ENCODE assay signal across 13 mouse cellular contexts in the genomic region with DNA sequence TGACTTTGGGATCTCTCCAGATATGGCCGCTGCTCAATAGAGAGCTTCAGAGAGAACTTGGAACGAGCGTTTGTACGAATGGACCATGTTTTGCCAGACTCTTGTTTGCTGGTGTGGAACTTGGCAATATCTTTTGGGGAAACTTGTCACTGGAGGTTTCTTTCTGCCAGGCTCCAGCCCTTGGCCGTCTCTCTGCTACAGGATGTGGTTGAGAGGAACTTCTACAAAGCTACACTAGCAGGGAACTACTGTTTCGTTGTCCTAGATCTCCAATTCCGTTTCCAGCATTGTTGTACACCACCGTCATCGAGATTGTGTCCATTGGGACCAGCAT. TPM values are rescaled to one million over a fixed set of nuclear protein-coding genes. Genes with fewer than 3 reads are reported as not detected.
DNase-seq lines count a peak whose midpoint lies in the region; ATAC-seq and TF ChIP-seq lines count a peak whose summit lies in the region.
"Had no signal": no experiment of that assay in that cellular context is flagged by ENCODE, and none has a peak within 500 bp of the region (broad histone marks: within the 10 kb centered on the region; RNA-seq: fewer than 3 reads in every experiment).

No protein-coding gene starts in this region.

- WGBS in liver, embryonic 14.5 days (ENCODE audit: insufficient replicate concordance) = 47% methylated on average over 9 of the region's 9 CpGs

- H3K36me3 ChIP-seq in liver, embryonic 14.5 days (replicated peaks; ENCODE audit: control insufficient read depth, insufficient read depth, low read depth) = no peaks in the 10 kb centered on the region
- H3K36me3 ChIP-seq: forebrain, embryonic 15.5 days; hindbrain, embryonic 15.5 days; midbrain, embryonic 13.5 days had no signal

- no peaks in the 10 kb centered on the region for H3K9me3 ChIP-seq in liver, embryonic 14.5 days (ENCODE audit: control insufficient read depth, low read length)
- H3K9me3 ChIP-seq: forebrain, embryonic 15.5 days; hindbrain, embryonic 15.5 days; midbrain, embryonic 13.5 days had no signal

- H3K27me3 ChIP-seq in liver, embryonic 14.5 days (ENCODE audit: control insufficient read depth, insufficient read depth, low read length) = no peaks in the 10 kb centered on the region
- H3K27me3 ChIP-seq: forebrain, embryonic 15.5 days; hindbrain, embryonic 15.5 days; midbrain, embryonic 13.5 days had no signal

- peak; percentile 53 for ATAC-seq in common myeloid progenitor, adult 5-6 weeks (replicated peaks; ENCODE audit: low read depth, poor library complexity, severe bottlenecking)
- no peak for ATAC-seq in liver, embryonic 14.5 days (ENCODE audit: insufficient read depth)
- ATAC-seq: forebrain, embryonic 15.5 days; midbrain, embryonic 13.5 days had no signal

- DNase-seq in heart, adult 9 months (ENCODE audit: low spot score in 2 of 2) = peak; percentile 46 to 52
- DNase-seq in heart, postnatal 36 days = no peak
- DNase-seq in liver, embryonic 14.5 days (ENCODE audit: low read depth in 3 of 3, low spot score in 3 of 3) = no peak
- peak; percentile 63 for DNase-seq in thymus, postnatal 0 days (ENCODE audit: low spot score)
- no peak for DNase-seq in urinary bladder, postnatal 10 days (ENCODE audit: low spot score)
- DNase-seq in Muller cell, postnatal 12 days (ENCODE audit: inconsistent ontology term) = no peak
- DNase-seq: cerebellum, postnatal 14 days; kidney, adult 2 months had no signal

- TF ChIP-seq EP300 in liver, embryonic 14.5 days (IDR thresholded peaks at IDR 0.05; ENCODE audit: low read depth) = no peak

- H3K4me2 ChIP-seq in liver, embryonic 14.5 days (ENCODE audit: low read depth) = no peak overlapping the region
- H3K4me2 ChIP-seq: forebrain, embryonic 15.5 days; hindbrain, embryonic 15.5 days; midbrain, embryonic 13.5 days had no signal

- no peak overlapping the region for H3K4me3 ChIP-seq in liver, embryonic 14.5 days (ENCODE audit: insufficient read depth in 1 of 2, low read depth in 2 of 2, low read length in 2 of 2)
- H3K4me3 ChIP-seq: forebrain, embryonic 15.5 days; hindbrain, embryonic 15.5 days; midbrain, embryonic 13.5 days had no signal

- no peak for TF ChIP-seq CTCF in liver, embryonic 14.5 days (IDR thresholded peaks at IDR 0.05; ENCODE audit: low read depth)

- intact Hi-C loops in heart, postnatal 36 days (cut with DNase I) = no loop called here

- H3K27ac ChIP-seq in liver, embryonic 14.5 days = no peak overlapping the region
- H3K27ac ChIP-seq: forebrain, embryonic 15.5 days; hindbrain, embryonic 15.5 days; midbrain, embryonic 13.5 days had no signal

- H3K4me1 ChIP-seq in liver, embryonic 14.5 days (replicated peaks; ENCODE audit: control insufficient read depth in 2 of 2, insufficient read depth in 2 of 2, low read length in 1 of 2) = peaks cover 15 to 27% of the 10 kb centered on the region in 2 experiments
- H3K4me1 ChIP-seq: forebrain, embryonic 15.5 days; hindbrain, embryonic 15.5 days; midbrain, embryonic 13.5 days had no signal

- H3K9ac ChIP-seq in liver, embryonic 14.5 days (replicated peaks) = 0 out of 2 replicates have a peak overlapping the region, but pooled peaks have one; percentile 33
- H3K9ac ChIP-seq: forebrain, embryonic 15.5 days; hindbrain, embryonic 15.5 days; midbrain, embryonic 13.5 days had no signal

RNA-seq across cellular contexts. Expression of a gene that starts 9.4 kb away (rescaled TPM):
- 100 to 1,000 TPM; 186 to 225 TPM for total RNA-seq in heart, postnatal 36 days (2021)
- total RNA-seq in common myeloid progenitor, adult 5-6 weeks (2017) = 753 and 796 TPM in 2 replicates
- polyA plus RNA-seq in liver, embryonic 14.5 days (2012; rRNA removed) = 37.4 and 46.8 TPM in 2 replicates
- polyA plus RNA-seq in liver, embryonic 14.5 days (2014; fragmentation: Nextera tagmentation; extraction: Ambion mirVana) = 72.5 and 86.6 TPM in 2 replicates
- polyA plus RNA-seq in thymus, postnatal 0 days (2015; fragmentation: Nextera tagmentation; extraction: Ambion mirVana) = 37.5 and 44.7 TPM in 2 replicates

RNA-seq across cellular contexts. Expression of a gene that starts 16.2 kb away (rescaled TPM):
- total RNA-seq in heart, postnatal 36 days (2021) = 1 to 10 TPM; 6.5 to 9.3 TPM
- 801 and 823 TPM in 2 replicates for total RNA-seq in common myeloid progenitor, adult 5-6 weeks (2017)
- polyA plus RNA-seq in liver, embryonic 14.5 days (2012; rRNA removed) = 48.5 and 88.2 TPM in 2 replicates
- 3.6 and 5.7 TPM in 2 replicates for polyA plus RNA-seq in liver, embryonic 14.5 days (2014; fragmentation: Nextera tagmentation; extraction: Ambion mirVana)
- 32.0 and 33.1 TPM in 2 replicates for polyA plus RNA-seq in thymus, postnatal 0 days (2015; fragmentation: Nextera tagmentation; extraction: Ambion mirVana)

RNA-seq across cellular contexts. Expression of a gene that starts 17.4 kb away (rescaled TPM):
- total RNA-seq in heart, postnatal 36 days (2021) = 10 to 100 TPM in 1 of 2 experiments, 1 to 10 TPM in 1; 9.8 to 12.0 TPM
- total RNA-seq in common myeloid progenitor, adult 5-6 weeks (2017) = 2,989 and 3,536 TPM in 2 replicates
- polyA plus RNA-seq in liver, embryonic 14.5 days (2012; rRNA removed) = 20.0 and 34.0 TPM in 2 replicates
- polyA plus RNA-seq in liver, embryonic 14.5 days (2014; fragmentation: Nextera tagmentation; extraction: Ambion mirVana) = 2.6 and 3.5 TPM in 2 replicates
- polyA plus RNA-seq in thymus, postnatal 0 days (2015; fragmentation: Nextera tagmentation; extraction: Ambion mirVana) = 10.8 and 12.6 TPM in 2 replicates
- polyA plus RNA-seq: hindbrain, embryonic 15.5 days had no signal

RNA-seq across cellular contexts. Expression of a gene that starts 18.5 kb away (rescaled TPM):
- 10 to 100 TPM; 48.4 to 66.6 TPM for total RNA-seq in heart, postnatal 36 days (2021)
- 3.6 and 4.3 TPM in 2 replicates for total RNA-seq in common myeloid progenitor, adult 5-6 weeks (2017)
- polyA plus RNA-seq in liver, embryonic 14.5 days (2012; rRNA removed) = 2.8 and 3.4 TPM in 2 replicates
- polyA plus RNA-seq in liver, embryonic 14.5 days (2014; fragmentation: Nextera tagmentation; extraction: Ambion mirVana) = 10.8 and 12.2 TPM in 2 replicates
- 9.4 and 9.7 TPM in 2 replicates for polyA plus RNA-seq in thymus, postnatal 0 days (2015; fragmentation: Nextera tagmentation; extraction: Ambion mirVana)
- total RNA-seq: MEL had no signal

RNA-seq across cellular contexts. Expression of a gene that starts 21.8 kb away (rescaled TPM):
- total RNA-seq in heart, postnatal 36 days (2021) = 10 to 100 TPM; 11.9 to 16.8 TPM
- 2,765 and 2,805 TPM in 2 replicates for total RNA-seq in common myeloid progenitor, adult 5-6 weeks (2017)
- 45.2 and 45.3 TPM in 2 replicates for polyA plus RNA-seq in liver, embryonic 14.5 days (2012; rRNA removed)
- 70.4 and 74.8 TPM in 2 replicates for polyA plus RNA-seq in liver, embryonic 14.5 days (2014; fragmentation: Nextera tagmentation; extraction: Ambion mirVana)
- polyA plus RNA-seq in thymus, postnatal 0 days (2015; fragmentation: Nextera tagmentation; extraction: Ambion mirVana) = 144 and 155 TPM in 2 replicates

Comparison
In these comparisons a context has a peak if more than half of its experiments do, and no peak if none do; other contexts are left out.
1. DNase-seq: peak in heart, adult 9 months (2 of 2) and thymus, postnatal 0 days (single experiment); none in heart, postnatal 36 days (0 of 2), liver, embryonic 14.5 days (0 of 3), urinary bladder, postnatal 10 days (single experiment) and Muller cell, postnatal 12 days (single experiment).
2. RNA of a gene that starts 16.2 kb away (total RNA-seq): 801 to 823 TPM in common myeloid progenitor, adult 5-6 weeks; 6.5 to 9.3 TPM in heart, postnatal 36 days; every median in the first group is over 10 times any median in the second.
3. RNA of a gene that starts 17.4 kb away (total RNA-seq): 2,989 to 3,536 TPM in common myeloid progenitor, adult 5-6 weeks; 9.8 to 12.0 TPM in heart, postnatal 36 days; every median in the first group is over 100 times any median in the second.